Mouse (Mus musculus) erythroblast, embryonic 14.5 days (primary cell): ENCODE results near the gene Prkca.

Experiments used
- GATA1 ChIP-seq: IDR thresholded peaks from 2 replicates; pipeline ENCODE4 v1.6.1; 2012; ENCODE audit warnings: low read length, inconsistent platforms, mixed read lengths
- TAL1 ChIP-seq: IDR thresholded peaks from 3 replicates; pipeline ENCODE4 v1.6.1; 2012; ENCODE audit warnings: low read length, inconsistent platforms, mixed read lengths

GRCm38 (mm10) chr11:108053746-108054145, 290.0 kb downstream of the Prkca start:
- TF ChIP-seq GATA1 = no peak
- TF ChIP-seq TAL1 = no peak
